Mouse (Mus musculus) brain, embryonic 14.5 days (tissue): ENCODE results near the gene Pdzd2.

ENCODE experiments used
- CTCF ChIP-seq: fragments of 200-500 bp; IDR thresholded peaks from 2 replicates; pipeline ENCODE4 v1.5.1; 2012; ENCODE audit warnings: inconsistent platforms, mild to moderate bottlenecking, moderate library complexity, borderline replicate concordance; ENCODE audit not compliant: insufficient read depth, insufficient read length; ENCODE audit errors: extremely low read depth
- POLR2A ChIP-seq: fragments of 200-500 bp; IDR thresholded peaks from 2 replicates; pipeline ENCODE4 v1.6.1; 2012; ENCODE audit warnings: mild to moderate bottlenecking, inconsistent platforms, borderline replicate concordance; ENCODE audit not compliant: poor library complexity, insufficient read depth, insufficient read length, severe bottlenecking; ENCODE audit errors: extremely low read depth

DNA sequence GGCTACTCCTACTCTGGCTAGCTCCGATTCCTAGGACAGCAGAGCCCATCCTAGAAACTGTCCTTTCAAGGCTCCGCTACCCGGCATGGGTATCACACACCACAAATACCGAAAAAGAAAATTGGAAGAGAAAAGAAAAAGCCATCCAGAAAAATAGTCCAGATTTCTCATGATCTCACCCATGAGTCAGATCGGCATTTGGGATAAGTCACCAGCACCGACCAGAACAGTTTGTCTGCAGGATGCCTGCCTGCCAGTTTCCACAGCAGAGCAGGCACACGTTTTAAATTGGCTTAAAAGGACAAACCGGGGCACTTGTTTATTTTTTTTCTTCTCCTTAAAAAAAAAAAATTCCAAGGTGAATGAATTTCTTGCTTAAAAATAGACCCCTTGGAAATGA lies 22.8 kb downstream of the Pdzd2 start:
- TF ChIP-seq CTCF (no peak), POLR2A (no peak)
